Mouse (Mus musculus) small intestine, adult 2 months (tissue): ENCODE results near the gene Arl3.

Experiments used
- CTCF ChIP-seq: fragments of 200-500 bp; IDR thresholded peaks from 2 replicates; pipeline ENCODE4 v1.5.1; 2012; ENCODE audit warnings: low read depth, mild to moderate bottlenecking, control low read depth, inconsistent platforms, low read length, moderate library complexity, mixed read lengths; ENCODE audit not compliant: insufficient replicate concordance, insufficient read length; ENCODE audit errors: extremely low read depth
- POLR2A ChIP-seq: fragments of 200-500 bp; IDR thresholded peaks from 2 replicates; pipeline ENCODE4 v1.6.1; 2012; ENCODE audit warnings: low read depth, mild to moderate bottlenecking, control low read depth, inconsistent platforms, low read length, moderate library complexity

DNA sequence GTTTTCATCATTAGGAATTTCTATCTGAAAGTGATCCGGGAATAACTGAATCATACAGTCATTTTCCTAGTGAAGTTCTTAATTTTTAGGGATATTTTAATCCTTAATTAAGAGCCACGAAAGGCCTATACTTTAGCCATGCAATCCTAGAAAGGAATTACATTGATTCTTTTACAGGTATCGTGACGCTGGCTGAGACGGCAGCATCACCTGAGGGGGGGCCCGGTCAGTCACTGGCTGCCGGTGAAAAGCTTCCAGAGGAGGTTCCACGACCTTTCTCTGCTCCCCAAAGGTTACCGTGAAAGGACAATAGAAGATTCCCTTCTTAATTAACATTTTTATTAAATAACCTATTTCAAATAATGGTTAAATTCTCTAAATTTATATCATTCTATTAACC is 35.6 kb downstream of the Arl3 start:
- TF ChIP-seq POLR2A (no peak), CTCF (no peak)
